Mouse (Mus musculus) forebrain, embryonic 11.5 days (tissue): ENCODE measurements around the gene Dpep3. TPM values are rescaled to one million over a fixed set of nuclear protein-coding genes. Genes with fewer than 3 reads are reported as not detected.
"Not testable (repeated sequence)": the region's sequence is repeated elsewhere in the genome, so short reads cannot be mapped to it uniquely, and the experiment has no call there.

Experiments used
- ATAC-seq: fragments of 200-750 bp; cut with Nextera tagmentation; replicated peaks from 2 replicates; pipeline ENCODE4 v1.8.0; 2017; ENCODE audit warnings: moderate TSS enrichment; ENCODE audit not compliant: low FRiP score
- DNase-seq: peaks from one replicate; pipeline ENCODE4 v3.0.0-alpha.2; 2017; ENCODE audit warnings: low spot score
- H3K27ac ChIP-seq: fragments of 300-500 bp; sonication (generic); 2 replicates; pipeline ENCODE4 v1.5.1; 2014; ENCODE audit warnings: low read depth, low read length
- H3K27me3 ChIP-seq: fragments of 300-500 bp; sonication (generic); 2 replicates; pipeline ENCODE4 v1.6.1; 2014; ENCODE audit warnings: mild to moderate bottlenecking, low read length, mixed read lengths; ENCODE audit not compliant: control insufficient read depth, insufficient read depth
- H3K36me3 ChIP-seq: fragments of 300-500 bp; sonication (generic); 2 replicates; pipeline ENCODE4 v1.6.1; 2014; ENCODE audit warnings: mild to moderate bottlenecking, low read length, moderate library complexity, mixed read lengths; ENCODE audit not compliant: control insufficient read depth, insufficient read depth
- H3K4me1 ChIP-seq: fragments of 300-500 bp; sonication (generic); replicated peaks from 2 replicates; pipeline ENCODE4 v1.6.1; 2014; ENCODE audit warnings: low read length, mixed read lengths; ENCODE audit not compliant: control insufficient read depth, insufficient read depth
- H3K4me2 ChIP-seq: fragments of 300-500 bp; sonication (generic); 2 replicates; pipeline ENCODE4 v1.6.1; 2014; ENCODE audit warnings: low read depth, mild to moderate bottlenecking, low read length, moderate library complexity, mixed read lengths; ENCODE audit not compliant: severe bottlenecking
- H3K4me3 ChIP-seq: fragments of 300-500 bp; sonication (generic); 2 replicates; pipeline ENCODE4 v1.5.1; 2014; ENCODE audit warnings: low read depth, low read length
- H3K9ac ChIP-seq: fragments of 300-500 bp; sonication (generic); 2 replicates; pipeline ENCODE4 v1.6.1; 2014; ENCODE audit warnings: low read length
- H3K9me3 ChIP-seq: fragments of 300-500 bp; sonication (generic); 2 replicates; pipeline ENCODE4 v1.6.1; 2016; ENCODE audit warnings: low read length, mixed read lengths; ENCODE audit not compliant: control insufficient read depth
- WGBS: fragments of 180-500 bp; shearing (Covaris S2); extraction: QIAGEN DNeasy Blood & Tissue Kit; methylation state at CpG from one replicate; pipeline ENCODE4 v1.1.7; 2014; 5-methylcytosine and 5-hydroxymethylcytosine counted together
- polyA plus RNA-seq: library from polyadenylated mRNA; unstranded; fragments of >200 nt; fragmentation: Nextera tagmentation; extraction: Ambion mirVana; gene quantifications from 2 replicates; pipeline ENCODE4 v1.2.1, GENCODE M21; 2014

Gene Dpep3
- polyA plus RNA-seq, 1 experiment from 2014 or later, result not detected

DNA sequence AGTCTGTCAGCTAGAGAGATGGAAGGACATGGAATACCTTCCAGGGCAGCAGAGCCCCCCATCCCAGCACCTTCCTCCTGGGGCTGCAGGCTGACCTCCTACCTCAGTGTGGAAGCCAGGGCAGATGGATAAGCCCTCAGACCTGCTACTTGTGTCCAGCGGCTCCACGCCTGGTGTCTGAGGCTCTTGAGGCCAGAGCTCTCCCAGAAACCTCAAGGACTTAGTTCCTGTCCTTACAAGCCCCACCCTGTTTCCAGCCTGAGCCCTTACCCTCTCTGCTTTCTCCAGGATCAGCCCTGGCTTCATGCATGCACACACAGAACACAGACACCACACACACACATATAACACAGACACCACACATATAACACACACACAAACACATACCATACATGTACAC, 12.3 kb upstream of the Dpep3 start:
- H3K4me3 ChIP-seq, result no peak overlapping the region
- 89% methylated on average over 2 of the region's 2 CpGs for WGBS
- DNase-seq (no peak), ATAC-seq (no peak)
- H3K27me3 ChIP-seq, result no peaks in the 10 kb centered on the region
- peak overlapping the region; percentile 41; the same call in 1 of the 2 replicates for H3K9ac ChIP-seq
- no peak overlapping the region for H3K4me2 ChIP-seq
- H3K36me3 ChIP-seq, result no peaks in the 10 kb centered on the region
- H3K9me3 ChIP-seq, result no peaks in the 10 kb centered on the region
- H3K27ac ChIP-seq, result no peak overlapping the region
- H3K4me1 ChIP-seq, result no peaks in the 10 kb centered on the region

DNA sequence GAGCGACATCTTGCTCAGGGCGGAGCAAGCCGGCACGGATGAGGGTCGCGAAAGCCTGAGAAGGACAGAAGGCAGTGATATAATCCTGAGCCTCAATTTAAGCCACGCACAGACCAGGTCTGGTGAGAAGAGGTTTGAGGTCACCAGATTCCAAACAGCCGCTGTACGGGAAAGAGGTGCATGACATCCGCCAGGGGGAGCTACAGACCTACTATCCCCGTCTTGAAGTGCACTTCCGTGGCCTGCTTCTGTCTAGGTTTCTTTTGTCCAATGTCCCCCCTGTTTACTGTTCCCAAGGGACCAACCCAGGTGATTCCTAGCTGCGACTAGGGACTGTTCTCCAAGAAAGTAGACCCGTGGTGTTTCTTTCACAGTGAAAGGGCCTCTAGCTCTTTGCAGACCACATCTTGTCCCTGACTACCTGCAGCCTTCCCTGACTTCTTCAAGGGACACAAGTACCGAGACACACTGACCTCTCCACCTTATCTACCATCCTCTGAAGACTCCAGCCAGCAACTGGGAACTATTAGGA, 11.7 kb upstream of the Dpep3 start, which contains the start of gene Dus2:
TSS of gene Dus2 (plus strand) at position 482 of the 532 bp plus-strand sequence.
- 11% methylated on average over 15 of the region's 15 CpGs for WGBS
- Histone ChIP-seq H3K9ac (peak within 1 kb of the TSS; percentile 41), H3K27ac (no peak within 1 kb of the TSS), H3K27me3 (no peaks in the 10 kb centered on the region), H3K4me1 (no peaks in the 10 kb centered on the region), H3K4me3 (no peak within 1 kb of the TSS), H3K9me3 (no peaks in the 10 kb centered on the region), H3K4me2 (peak within 1 kb of the TSS; percentile 15; the same call in 1 of the 2 replicates), H3K36me3 (no peaks in the 10 kb centered on the region)
- ATAC-seq (peak; percentile 71), DNase-seq (peak; percentile 89)

DNA sequence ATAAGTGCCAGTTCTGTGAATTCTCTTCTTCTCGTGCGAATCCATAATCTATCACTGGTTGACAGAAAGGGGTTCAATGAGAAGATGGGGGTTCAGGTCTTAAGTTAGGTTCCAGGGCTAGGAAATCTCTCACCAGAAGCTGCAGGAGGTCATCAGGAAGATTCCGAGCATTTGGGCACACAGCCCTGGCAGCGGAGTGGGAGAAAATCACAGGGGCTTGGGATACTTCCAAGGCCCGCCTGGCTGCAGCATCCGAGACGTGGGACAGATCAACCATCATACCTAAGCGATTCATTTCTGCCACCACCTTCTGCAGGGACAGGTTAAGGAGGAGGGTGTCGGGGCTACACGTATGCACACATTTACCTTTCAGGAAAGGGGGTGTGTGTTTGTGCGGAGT, 9.3 kb upstream of the Dpep3 start:
- Histone ChIP-seq H3K36me3 (no peaks in the 10 kb centered on the region), H3K27me3 (no peaks in the 10 kb centered on the region), H3K4me2 (no peak overlapping the region), H3K9me3 (no peaks in the 10 kb centered on the region), H3K4me3 (no peak overlapping the region), H3K4me1 (no peaks in the 10 kb centered on the region), H3K9ac (no peak overlapping the region), H3K27ac (no peak overlapping the region)
- ATAC-seq, result no peak
- no peak for DNase-seq
- WGBS, result 84% methylated on average over 11 of the region's 11 CpGs

DNA sequence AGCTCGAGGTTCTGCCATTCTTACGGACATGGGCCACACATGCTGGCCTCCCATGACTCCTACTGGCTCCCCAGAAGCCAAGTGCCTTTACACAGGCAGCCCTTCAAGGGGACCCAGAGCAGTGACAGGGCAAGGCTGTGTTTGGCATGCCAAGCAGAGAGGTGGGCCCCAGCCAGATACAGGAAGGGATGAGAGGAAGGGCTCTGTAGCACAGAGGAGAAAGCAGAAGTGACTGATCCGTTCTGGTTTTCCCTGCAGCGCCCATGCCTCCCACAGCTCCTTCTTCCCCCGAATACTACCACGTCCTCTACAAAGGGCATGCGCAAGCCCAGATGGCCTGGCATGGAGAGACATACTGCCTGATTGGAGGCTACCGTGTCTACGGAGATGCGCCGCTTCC, 4.2 kb upstream of the Dpep3 start:
- DNase-seq, H3K4me1 ChIP-seq, H3K4me3 ChIP-seq, ATAC-seq, H3K9ac ChIP-seq, H3K27me3 ChIP-seq, H3K27ac ChIP-seq, H3K4me2 ChIP-seq, H3K9me3 ChIP-seq, H3K36me3 ChIP-seq: not testable (repeated sequence)
- 85% methylated on average over 11 of the region's 11 CpGs for WGBS

DNA sequence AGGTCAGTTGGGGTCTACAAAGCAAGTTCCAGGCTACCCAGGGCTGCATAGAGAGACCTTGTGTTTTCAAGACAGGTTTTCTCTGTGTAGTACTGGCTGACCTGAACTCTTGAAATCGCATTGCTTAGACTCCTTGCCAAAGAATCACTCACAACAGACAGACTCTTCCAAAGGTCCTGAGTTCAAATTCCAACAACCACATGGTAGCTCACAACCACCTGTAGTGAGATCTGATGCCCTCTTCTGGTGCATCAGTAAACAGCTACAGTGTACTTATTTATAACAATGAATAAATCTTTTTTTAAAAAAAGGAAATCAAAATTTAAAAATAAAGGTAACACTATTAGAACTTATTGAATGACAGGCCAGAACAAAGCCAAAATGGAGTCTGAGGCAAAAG, 1.9 kb upstream of the Dpep3 start:
- WGBS, result 97% methylated on average over 1 of the region's 1 CpGs
- Histone ChIP-seq H3K36me3 (no peaks in the 10 kb centered on the region), H3K9ac (no peak overlapping the region), H3K4me3 (no peak overlapping the region), H3K27me3 (no peaks in the 10 kb centered on the region), H3K27ac (no peak overlapping the region), H3K4me2 (no peak overlapping the region), H3K9me3 (no peaks in the 10 kb centered on the region), H3K4me1 (no peaks in the 10 kb centered on the region)
- no peak for DNase-seq
- ATAC-seq, result no peak

DNA sequence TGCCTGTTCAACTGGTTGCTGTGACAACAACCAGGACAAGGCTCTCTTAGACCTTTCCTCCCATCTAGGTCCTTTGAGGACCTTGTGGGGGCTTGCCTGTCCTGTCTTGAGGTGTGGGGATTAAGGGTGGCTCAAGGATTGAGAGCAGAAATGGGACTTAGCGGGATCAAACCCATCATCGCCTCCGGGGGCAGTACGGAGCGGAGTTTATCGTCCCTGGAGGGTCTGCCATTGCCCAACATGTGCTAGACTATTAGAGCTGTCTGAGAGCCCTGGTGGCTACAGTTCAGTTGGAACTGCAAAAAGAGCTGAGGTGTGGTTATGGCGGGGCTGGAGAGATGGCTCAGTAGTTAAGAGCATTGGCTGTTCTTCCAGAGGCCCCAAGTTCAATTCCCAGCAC, 3.9 kb downstream of the Dpep3 start:
- no peak overlapping the region for H3K4me2 ChIP-seq
- H3K9ac ChIP-seq, result no peak overlapping the region
- ATAC-seq, result no peak
- no peaks in the 10 kb centered on the region for H3K9me3 ChIP-seq
- H3K36me3 ChIP-seq, result no peaks in the 10 kb centered on the region
- H3K4me3 ChIP-seq, result no peak overlapping the region
- 61% methylated on average over 7 of the region's 7 CpGs for WGBS
- no peaks in the 10 kb centered on the region for H3K27me3 ChIP-seq
- no peaks in the 10 kb centered on the region for H3K4me1 ChIP-seq
- no peak for DNase-seq
- no peak overlapping the region for H3K27ac ChIP-seq

DNA sequence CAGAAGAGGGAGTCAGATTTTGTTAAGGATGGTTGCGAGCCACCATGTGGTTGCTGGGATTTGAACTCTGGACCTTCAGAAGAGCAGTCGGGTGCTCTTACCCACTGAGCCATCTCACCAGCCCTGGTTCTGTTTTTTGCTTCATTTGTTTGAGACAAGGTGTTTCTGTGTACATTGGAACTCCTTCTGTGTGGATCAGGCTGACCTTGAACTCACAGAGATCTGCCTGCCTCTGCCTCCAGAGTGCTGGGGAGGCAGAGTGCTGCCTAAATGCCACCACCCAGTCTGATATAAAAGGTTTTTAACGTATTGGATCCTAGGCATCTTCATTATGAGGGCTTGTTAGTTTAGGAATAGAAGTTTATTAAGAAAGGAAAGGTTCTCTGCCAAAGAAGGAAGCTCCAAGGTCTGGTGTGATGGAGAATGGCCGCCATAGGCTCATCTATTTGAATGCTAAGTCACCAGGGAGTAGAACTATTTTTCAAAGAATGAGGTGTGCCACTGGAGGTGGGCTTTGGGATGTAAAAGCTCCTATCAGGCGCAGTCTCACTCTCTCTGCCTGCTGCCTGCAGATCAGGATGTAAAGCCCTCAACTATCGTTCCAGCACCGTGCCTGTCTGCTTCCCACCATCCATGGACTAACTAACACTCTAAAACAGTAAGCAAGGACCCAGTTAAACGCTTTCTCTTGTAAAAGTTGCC, 8.1 kb downstream of the Dpep3 start:
- 79% methylated on average over 8 of the region's 8 CpGs for WGBS
- H3K27ac ChIP-seq, result no peak overlapping the region
- H3K36me3 ChIP-seq, result no peaks in the 10 kb centered on the region
- peaks cover 7% of the 10 kb centered on the region for H3K27me3 ChIP-seq
- ATAC-seq, result no peak
- no peaks in the 10 kb centered on the region for H3K9me3 ChIP-seq
- no peak for DNase-seq
- H3K9ac ChIP-seq, result no peak overlapping the region
- no peak overlapping the region for H3K4me2 ChIP-seq
- 0 out of 2 replicates have a peak, but pooled peaks cover 2% of the 10 kb centered on the region for H3K4me1 ChIP-seq
- H3K4me3 ChIP-seq, result no peak overlapping the region

DNA sequence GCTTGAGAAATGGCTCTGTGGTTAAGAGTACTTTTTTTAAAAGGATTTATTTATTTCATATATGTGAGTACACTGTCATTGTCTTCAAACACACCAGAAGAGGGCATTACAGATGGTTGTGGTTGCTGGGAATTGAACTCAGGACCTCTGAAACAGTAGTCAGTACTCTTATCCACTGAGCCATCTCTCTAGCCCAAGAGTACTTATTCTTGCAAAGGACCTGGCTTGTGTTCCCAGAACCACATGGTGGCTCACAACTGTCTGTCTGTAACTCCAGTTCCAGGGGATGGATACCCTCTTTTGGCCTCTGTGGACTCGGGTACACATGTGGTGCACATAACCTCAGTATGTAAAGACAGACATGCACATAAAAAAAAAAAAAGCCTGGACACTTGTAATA, 9.9 kb downstream of the Dpep3 start:
- 86% methylated on average over 1 of the region's 1 CpGs for WGBS
- Histone ChIP-seq H3K4me1 (0 out of 2 replicates have a peak, but pooled peaks cover 6% of the 10 kb centered on the region), H3K9me3 (no peaks in the 10 kb centered on the region), H3K9ac (no peak overlapping the region), H3K4me2 (no peak overlapping the region), H3K36me3 (no peaks in the 10 kb centered on the region), H3K27ac (no peak overlapping the region), H3K4me3 (no peak overlapping the region), H3K27me3 (peaks cover 19% of the 10 kb centered on the region)
- ATAC-seq, result no peak
- no peak for DNase-seq
